Mouse (Mus musculus) kidney, adult 2 months (tissue): ENCODE data around the gene Rbm4. TPM values are rescaled to one million over a fixed set of nuclear protein-coding genes. Genes with fewer than 3 reads are reported as not detected.

Experiments
- DNase-seq: peaks from one replicate; pipeline ENCODE4 v3.0.0; 2021
- H3K27ac ChIP-seq: fragments of 200-500 bp; 2 replicates; pipeline ENCODE4 v1.5.1; 2012; ENCODE audit warnings: low read depth, low read length, control low read depth, inconsistent platforms; ENCODE audit not compliant: insufficient read depth
- H3K27me3 ChIP-seq: fragments of 200-500 bp; replicated peaks from 2 replicates; pipeline ENCODE4 v1.6.1; 2012; ENCODE audit warnings: mild to moderate bottlenecking, moderate library complexity, low read length, inconsistent platforms; ENCODE audit not compliant: control insufficient read depth, insufficient read depth
- H3K36me3 ChIP-seq: fragments of 200-500 bp; 2 replicates; pipeline ENCODE4 v1.6.1; 2012; ENCODE audit warnings: mild to moderate bottlenecking, moderate library complexity, low read length, inconsistent platforms; ENCODE audit not compliant: control insufficient read depth, insufficient read depth
- H3K4me1 ChIP-seq: fragments of 200-500 bp; 2 replicates; pipeline ENCODE4 v1.6.1; 2011; ENCODE audit warnings: low read length; ENCODE audit not compliant: control insufficient read depth, insufficient read depth
- H3K4me3 ChIP-seq: fragments of 200-500 bp; 2 replicates; pipeline ENCODE4 v1.5.1; 2011; ENCODE audit warnings: mild to moderate bottlenecking, low read depth, low read length, control low read depth; ENCODE audit not compliant: insufficient read depth
- CTCF ChIP-seq: fragments of 200-500 bp; conservative IDR thresholded peaks from 2 replicates; pipeline ENCODE4 v1.5.1; 2011; ENCODE audit warnings: low read depth, mild to moderate bottlenecking, control low read depth, low read length, moderate library complexity, mixed read lengths; ENCODE audit not compliant: insufficient read depth, insufficient read length
- POLR2A ChIP-seq: fragments of 200-500 bp; IDR thresholded peaks from one replicate; pipeline ENCODE4 v1.6.1; 2011; ENCODE audit warnings: low read depth, low read length, control low read depth
- WGBS: fragments of 180-500 bp; shearing (Covaris S2); methylation state at CpG from one replicate; pipeline ENCODE4 v1.1.7; 2018; 5-methylcytosine and 5-hydroxymethylcytosine counted together
- polyA plus RNA-seq: library from polyadenylated mRNA; depleted of rRNA; stranded (reverse); fragments of >200 nt; gene quantifications from 2 replicates; pipeline ENCODE4 v1.2.3, GENCODE M21; 2012

Gene Rbm4
- polyA plus RNA-seq, 1 experiment, result 47.5 TPM

GRCm38 (mm10) chr19:4748493-4748892, 45.2 kb downstream of the Rbm4 start:
- no peak for TF ChIP-seq POLR2A
- no peak for TF ChIP-seq CTCF
- no peak overlapping the region for H3K27ac ChIP-seq
- H3K27me3 ChIP-seq, result no peaks in the 10 kb centered on the region
- no peaks in the 10 kb centered on the region for H3K36me3 ChIP-seq
- no peaks in the 10 kb centered on the region for H3K4me1 ChIP-seq
- WGBS, result 81% methylated on average over 10 of the region's 10 CpGs
- H3K4me3 ChIP-seq, result no peak overlapping the region
- no peak for DNase-seq

GRCm38 (mm10) chr19:4747631-4748312, 45.9 kb downstream of the Rbm4 start:
- no peaks in the 10 kb centered on the region for H3K36me3 ChIP-seq
- no peak overlapping the region for H3K4me3 ChIP-seq
- TF ChIP-seq CTCF (no peak), POLR2A (no peak)
- DNase-seq, result no peak
- no peak overlapping the region for H3K27ac ChIP-seq
- WGBS, result 88% methylated on average over 9 of the region's 9 CpGs
- H3K4me1 ChIP-seq, result no peaks in the 10 kb centered on the region
- no peaks in the 10 kb centered on the region for H3K27me3 ChIP-seq

- Histone ChIP-seq H3K4me3 (no peak overlapping the region), H3K4me1 (no peaks in the 10 kb centered on the region), H3K36me3 (no peaks in the 10 kb centered on the region), H3K27me3 (no peaks in the 10 kb centered on the region), H3K27ac (no peak overlapping the region)
- DNase-seq, result no peak
- TF ChIP-seq POLR2A (no peak), CTCF (no peak)
- 70% methylated on average over 14 of the region's 14 CpGs for WGBS
Observed at GRCm38 (mm10) chr19:4746611-4747010, 47.1 kb downstream of the Rbm4 start.

GRCm38 (mm10) chr19:4745681-4746080, 48.0 kb downstream of the Rbm4 start:
- Histone ChIP-seq H3K27ac (no peak overlapping the region), H3K27me3 (no peaks in the 10 kb centered on the region), H3K36me3 (no peaks in the 10 kb centered on the region), H3K4me3 (no peak overlapping the region), H3K4me1 (no peaks in the 10 kb centered on the region)
- DNase-seq, result peak; percentile 34
- 77% methylated on average over 10 of the region's 10 CpGs for WGBS
- TF ChIP-seq POLR2A, result no peak
- TF ChIP-seq CTCF, result no peak

GRCm38 (mm10) chr19:4745057-4745456, 48.6 kb downstream of the Rbm4 start:
- Histone ChIP-seq H3K4me3 (no peak overlapping the region), H3K27me3 (no peaks in the 10 kb centered on the region), H3K36me3 (no peaks in the 10 kb centered on the region), H3K27ac (no peak overlapping the region), H3K4me1 (no peaks in the 10 kb centered on the region)
- 32% methylated on average over 9 of the region's 9 CpGs for WGBS
- DNase-seq, result peak; percentile 29
- no peak for TF ChIP-seq CTCF
- no peak for TF ChIP-seq POLR2A

GRCm38 (mm10) chr19:4744026-4744425, 49.7 kb downstream of the Rbm4 start:
- TF ChIP-seq POLR2A (no peak), CTCF (no peak)
- Histone ChIP-seq H3K4me1 (no peaks in the 10 kb centered on the region), H3K36me3 (no peaks in the 10 kb centered on the region), H3K4me3 (no peak overlapping the region), H3K27me3 (no peaks in the 10 kb centered on the region), H3K27ac (no peak overlapping the region)
- no peak for DNase-seq
- WGBS, result 74% methylated on average over 14 of the region's 14 CpGs

- Histone ChIP-seq H3K4me1 (no peaks in the 10 kb centered on the region), H3K27me3 (no peaks in the 10 kb centered on the region), H3K27ac (no peak overlapping the region), H3K36me3 (no peaks in the 10 kb centered on the region), H3K4me3 (no peak overlapping the region)
- WGBS, result 54% methylated on average over 5 of the region's 5 CpGs
- DNase-seq, result peak; percentile 36
- TF ChIP-seq CTCF (peak; percentile 52), POLR2A (no peak)
Observed at GRCm38 (mm10) chr19:4743524-4743923, 50.2 kb downstream of the Rbm4 start.

GRCm38 (mm10) chr19:4742229-4742628, 51.5 kb downstream of the Rbm4 start:
- Histone ChIP-seq H3K4me1 (no peaks in the 10 kb centered on the region), H3K27ac (no peak overlapping the region), H3K27me3 (no peaks in the 10 kb centered on the region), H3K36me3 (no peaks in the 10 kb centered on the region), H3K4me3 (no peak overlapping the region)
- no peak for TF ChIP-seq CTCF
- TF ChIP-seq POLR2A, result no peak
- no peak for DNase-seq
- 92% methylated on average over 6 of the region's 6 CpGs for WGBS
